ENCODE assay signal across 8 mouse cellular contexts in genomic region chr19:5067867-5068569, GRCm38 (mm10). TPM values are rescaled to one million over a fixed set of nuclear protein-coding genes. Genes with fewer than 3 reads are reported as not detected.
DNase-seq lines count a peak whose midpoint lies in the region; ATAC-seq lines count a peak whose summit lies in the region.

Cd248 (plus strand) TSS chr19:5068078.

- peak within 1 kb of the TSS; percentile 74 for H3K4me2 ChIP-seq in embryonic facial prominence, embryonic 13.5 days
- peak within 1 kb of the TSS; percentile 96 for H3K4me2 ChIP-seq in heart, embryonic 12.5 days
- H3K4me2 ChIP-seq in kidney, embryonic 15.5 days, result peak within 1 kb of the TSS; percentile 84
- H3K4me2 ChIP-seq in stomach, embryonic 16.5 days (ENCODE audit: low read depth, low read length), result peak within 1 kb of the TSS; percentile 77

- H3K27me3 ChIP-seq in erythroblast, embryonic 14.5 days (ENCODE audit: control insufficient read depth), result peaks cover 41% of the 10 kb centered on the region
- H3K27me3 ChIP-seq in embryonic facial prominence, embryonic 13.5 days, result peaks cover 9% of the 10 kb centered on the region; the same call in 1 of the 2 replicates
- H3K27me3 ChIP-seq in heart, embryonic 12.5 days (replicated peaks), result peaks cover 19% of the 10 kb centered on the region
- H3K27me3 ChIP-seq in kidney, embryonic 15.5 days, result peaks cover 49% of the 10 kb centered on the region
- no peaks in the 10 kb centered on the region for H3K27me3 ChIP-seq in stomach, embryonic 16.5 days (ENCODE audit: control insufficient read depth, insufficient read depth, low read length)

- H3K4me1 ChIP-seq in erythroblast, embryonic 14.5 days (ENCODE audit: control insufficient read depth), result peaks cover 72% of the 10 kb centered on the region
- H3K4me1 ChIP-seq in embryonic facial prominence, embryonic 13.5 days, result peaks cover 65% of the 10 kb centered on the region
- H3K4me1 ChIP-seq in heart, embryonic 12.5 days (replicated peaks), result peaks cover 70% of the 10 kb centered on the region
- peaks cover 75% of the 10 kb centered on the region for H3K4me1 ChIP-seq in kidney, embryonic 15.5 days
- peaks cover 50% of the 10 kb centered on the region for H3K4me1 ChIP-seq in stomach, embryonic 16.5 days (ENCODE audit: control insufficient read depth, insufficient read depth, low read length)

- H3K27ac ChIP-seq in embryonic facial prominence, embryonic 13.5 days, result peak within 1 kb of the TSS; percentile 99
- peak within 1 kb of the TSS; percentile 72 for H3K27ac ChIP-seq in heart, embryonic 12.5 days (ENCODE audit: poor library complexity, severe bottlenecking)
- H3K27ac ChIP-seq in kidney, embryonic 15.5 days, result peak within 1 kb of the TSS; percentile 93
- H3K27ac ChIP-seq in stomach, embryonic 16.5 days (ENCODE audit: low read length), result peak within 1 kb of the TSS; percentile 97

- no peak for ATAC-seq in erythroblast, adult 5-6 weeks (replicated peaks; ENCODE audit: low FRiP score, poor library complexity, severe bottlenecking)
- ATAC-seq in embryonic facial prominence, embryonic 13.5 days (ENCODE audit: insufficient number of reproducible peaks, insufficient read depth, low FRiP score, low TSS enrichment, low read depth), result 0 out of 2 replicates have a peak, but pooled peaks have one; percentile 48
- peak; percentile 67 for ATAC-seq in heart, embryonic 12.5 days (ENCODE audit: insufficient number of reproducible peaks, low FRiP score)
- ATAC-seq in kidney, embryonic 15.5 days (replicated peaks; ENCODE audit: low FRiP score), result peak; percentile 41
- ATAC-seq in stomach, embryonic 16.5 days (ENCODE audit: insufficient read depth, low FRiP score), result peak; percentile 70

- WGBS in embryonic facial prominence, embryonic 13.5 days, result 1% methylated on average over 46 of the region's 56 CpGs
- 1% methylated on average over 55 of the region's 56 CpGs for WGBS in heart, embryonic 12.5 days
- WGBS in kidney, embryonic 15.5 days, result under 1% methylated on average over 51 of the region's 56 CpGs
- 2% methylated on average over 56 of the region's 56 CpGs for WGBS in stomach, embryonic 16.5 days

- no peaks in the 10 kb centered on the region for H3K36me3 ChIP-seq in erythroblast, embryonic 14.5 days (ENCODE audit: control insufficient read depth)
- no peaks in the 10 kb centered on the region for H3K36me3 ChIP-seq in embryonic facial prominence, embryonic 13.5 days
- no peaks in the 10 kb centered on the region for H3K36me3 ChIP-seq in heart, embryonic 12.5 days
- H3K36me3 ChIP-seq in kidney, embryonic 15.5 days, result no peaks in the 10 kb centered on the region
- H3K36me3 ChIP-seq in stomach, embryonic 16.5 days (ENCODE audit: control insufficient read depth, insufficient read depth, low read length), result no peaks in the 10 kb centered on the region

- H3K4me3 ChIP-seq in erythroblast, embryonic 14.5 days (replicated peaks), result peak within 1 kb of the TSS; percentile 60
- H3K4me3 ChIP-seq in embryonic facial prominence, embryonic 13.5 days, result peak within 1 kb of the TSS; percentile 78
- H3K4me3 ChIP-seq in heart, embryonic 12.5 days, result peak within 1 kb of the TSS; percentile 58
- H3K4me3 ChIP-seq in kidney, embryonic 15.5 days (replicated peaks), result peak within 1 kb of the TSS; percentile 55
- H3K4me3 ChIP-seq in stomach, embryonic 16.5 days (replicated peaks; ENCODE audit: low read length), result peak within 1 kb of the TSS; percentile 69

- no peaks in the 10 kb centered on the region for H3K9me3 ChIP-seq in erythroblast, embryonic 14.5 days (ENCODE audit: control insufficient read depth, low read length)
- H3K9me3 ChIP-seq in embryonic facial prominence, embryonic 13.5 days, result no peaks in the 10 kb centered on the region
- no peaks in the 10 kb centered on the region for H3K9me3 ChIP-seq in heart, embryonic 12.5 days (replicated peaks)
- no peaks in the 10 kb centered on the region for H3K9me3 ChIP-seq in kidney, embryonic 15.5 days (replicated peaks)
- H3K9me3 ChIP-seq in stomach, embryonic 16.5 days (replicated peaks; ENCODE audit: control insufficient read depth, low read length), result no peaks in the 10 kb centered on the region

- peak within 1 kb of the TSS; percentile 93 for H3K9ac ChIP-seq in embryonic facial prominence, embryonic 13.5 days
- H3K9ac ChIP-seq in heart, embryonic 12.5 days, result peak within 1 kb of the TSS; percentile 85
- peak within 1 kb of the TSS; percentile 64 for H3K9ac ChIP-seq in kidney, embryonic 15.5 days
- peak within 1 kb of the TSS; percentile 87 for H3K9ac ChIP-seq in stomach, embryonic 16.5 days (ENCODE audit: low read length)

- DNase-seq in lung, postnatal 14 days, result peak; percentile 70
- DNase-seq in thymus, postnatal 4 days, result no peak

RNA-seq across cellular contexts. Expression of gene Cd248, which starts in this region (rescaled TPM):
- polyA plus RNA-seq in erythroblast, embryonic 14.5 days (2012), result 0.06 and 0.11 TPM in 2 replicates
- 0.84 TPM in 1 of 2 replicates, not detected in the other for total RNA-seq in erythroblast, adult 5-6 weeks (2015; ENCODE audit: low replicate concordance)
- 0.09 and 0.42 TPM in 2 replicates for total RNA-seq in erythroblast, adult 5-6 weeks (2017; ENCODE audit: low replicate concordance)
- polyA plus RNA-seq in embryonic facial prominence, embryonic 13.5 days (2015; fragmentation: Nextera tagmentation; extraction: Ambion mirVana), result 89.1 and 90.6 TPM in 2 replicates
- polyA plus RNA-seq in heart, embryonic 12.5 days (2016; fragmentation: Nextera tagmentation; extraction: Ambion mirVana), result 21.4 and 23.0 TPM in 2 replicates
- polyA plus RNA-seq in kidney, embryonic 15.5 days (2015; fragmentation: Nextera tagmentation; extraction: Ambion mirVana), result 50.3 and 74.1 TPM in 2 replicates
- 69.8 and 76.9 TPM in 2 replicates for polyA plus RNA-seq in stomach, embryonic 16.5 days (2015; fragmentation: Nextera tagmentation; extraction: Ambion mirVana)

Comparison
In these comparisons a context has a peak if more than half of its experiments do, and no peak if none do; other contexts are left out.
1. RNA of gene Cd248 (polyA plus RNA-seq): 89.1 to 90.6 TPM in embryonic facial prominence, embryonic 13.5 days, 50.3 to 74.1 TPM in kidney, embryonic 15.5 days, 69.8 to 76.9 TPM in stomach, embryonic 16.5 days and 21.4 to 23.0 TPM in heart, embryonic 12.5 days; 0.06 to 0.11 TPM in erythroblast, embryonic 14.5 days; every median in the first group is over 10 times any median in the second.
2. Peak in every context shown above with its lines, with median percentiles within 50 percentile points of each other: H3K4me3 ChIP-seq, H3K27ac ChIP-seq, H3K4me2 ChIP-seq and H3K9ac ChIP-seq.